Mouse (Mus musculus) midbrain, embryonic 15.5 days (tissue): ENCODE data around the gene Hoxb3. TPM values are rescaled to one million over a fixed set of nuclear protein-coding genes. Genes with fewer than 3 reads are reported as not detected.

Experiments used
- ATAC-seq: fragments of 200-750 bp; cut with Nextera tagmentation; replicated peaks from 2 replicates; pipeline ENCODE4 v1.8.0; 2017; ENCODE audit warnings: moderate TSS enrichment
- H3K27ac ChIP-seq: fragments of 300-500 bp; sonication (generic); 2 replicates; pipeline ENCODE4 v1.5.1; 2015; ENCODE audit warnings: mild to moderate bottlenecking, inconsistent platforms
- H3K27me3 ChIP-seq: fragments of 300-500 bp; sonication (generic); replicated peaks from 2 replicates; pipeline ENCODE4 v1.6.1; 2015; ENCODE audit warnings: inconsistent platforms
- H3K36me3 ChIP-seq: fragments of 300-500 bp; sonication (generic); replicated peaks from 2 replicates; pipeline ENCODE4 v1.6.1; 2015; ENCODE audit warnings: inconsistent platforms
- H3K4me1 ChIP-seq: fragments of 300-500 bp; sonication (generic); 2 replicates; pipeline ENCODE4 v1.6.1; 2015; ENCODE audit warnings: inconsistent platforms
- H3K4me2 ChIP-seq: fragments of 300-500 bp; sonication (generic); 2 replicates; pipeline ENCODE4 v1.6.1; 2015; ENCODE audit warnings: inconsistent platforms, mild to moderate bottlenecking, moderate library complexity
- H3K4me3 ChIP-seq: fragments of 300-500 bp; sonication (generic); 2 replicates; pipeline ENCODE4 v1.5.1; 2015; ENCODE audit warnings: mild to moderate bottlenecking, inconsistent platforms
- H3K9ac ChIP-seq: fragments of 300-500 bp; sonication (generic); 2 replicates; pipeline ENCODE4 v1.6.1; 2015; ENCODE audit warnings: mild to moderate bottlenecking, inconsistent platforms
- H3K9me3 ChIP-seq: fragments of 300-500 bp; sonication (generic); 2 replicates; pipeline ENCODE4 v1.6.1; 2016; ENCODE audit warnings: inconsistent platforms
- WGBS: fragments of 180-500 bp; shearing (Covaris S2); methylation state at CpG from one replicate; pipeline ENCODE4 v1.1.7; 2015; ENCODE audit warnings: mixed read lengths; 5-methylcytosine and 5-hydroxymethylcytosine counted together
- polyA plus RNA-seq: library from polyadenylated mRNA; unstranded; fragments of >200 nt; fragmentation: Nextera tagmentation; extraction: Ambion mirVana; gene quantifications from 2 replicates; pipeline ENCODE4 v1.2.1, GENCODE M21; 2015

Hoxb3 gene
- polyA plus RNA-seq, 1 experiment from 2014 or later, result not detected

DNA sequence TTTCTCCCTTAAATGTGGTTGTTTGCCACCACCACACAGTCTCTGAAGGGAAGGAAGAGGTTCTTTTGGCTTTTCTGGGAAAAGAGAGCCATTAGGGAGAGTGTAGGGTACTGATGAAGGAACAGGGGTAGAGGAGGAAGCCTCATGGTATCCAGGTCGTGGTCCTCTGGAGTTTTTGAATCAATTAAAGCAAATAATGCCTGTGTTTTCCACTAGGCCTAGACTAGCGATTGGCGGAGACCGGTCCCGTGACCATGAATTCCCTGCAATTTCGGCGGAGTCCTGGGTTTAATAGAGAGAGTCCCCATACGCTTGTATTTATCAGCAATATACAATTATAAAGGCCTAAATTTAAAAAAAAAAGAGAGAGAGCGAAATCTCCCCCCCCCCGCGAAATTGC is 28.2 kb downstream of the Hoxb3 start:
- H3K9ac ChIP-seq, result no peak overlapping the region
- H3K27me3 ChIP-seq, result peaks cover 89% of the 10 kb centered on the region
- no peak overlapping the region for H3K4me2 ChIP-seq
- 1% methylated on average over 11 of the region's 11 CpGs for WGBS
- H3K4me1 ChIP-seq, result peaks cover 4% of the 10 kb centered on the region; the same call in 1 of the 2 replicates
- H3K36me3 ChIP-seq, result no peaks in the 10 kb centered on the region
- no peak overlapping the region for H3K27ac ChIP-seq
- no peak for ATAC-seq
- H3K4me3 ChIP-seq, result no peak overlapping the region
- no peaks in the 10 kb centered on the region for H3K9me3 ChIP-seq

DNA sequence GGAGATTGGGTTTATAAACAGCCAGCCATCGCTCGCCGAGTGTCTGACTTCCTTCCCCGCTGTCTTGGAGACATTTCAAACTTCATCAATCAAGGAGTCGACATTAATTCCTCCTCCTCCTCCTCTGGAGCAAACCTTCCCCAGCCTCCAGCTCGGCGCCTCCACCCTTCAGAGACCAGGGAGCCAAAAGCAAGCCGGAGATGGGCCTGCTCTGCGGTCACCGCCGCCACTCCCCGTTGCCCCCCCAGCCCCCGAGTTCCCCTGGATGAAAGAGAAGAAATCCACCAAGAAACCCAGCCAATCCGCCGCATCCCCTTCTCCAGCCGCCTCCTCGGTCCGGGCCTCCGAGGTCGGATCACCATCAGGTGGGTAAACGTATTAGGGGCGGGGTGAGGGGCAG is 28.7 kb downstream of the Hoxb3 start:
- peaks cover 4% of the 10 kb centered on the region; the same call in 1 of the 2 replicates for H3K4me1 ChIP-seq
- H3K4me2 ChIP-seq, result no peak overlapping the region
- no peak overlapping the region for H3K27ac ChIP-seq
- no peak overlapping the region for H3K4me3 ChIP-seq
- H3K27me3 ChIP-seq, result peaks cover 89% of the 10 kb centered on the region
- ATAC-seq, result no peak
- no peaks in the 10 kb centered on the region for H3K9me3 ChIP-seq
- no peak overlapping the region for H3K9ac ChIP-seq
- WGBS, result 1% methylated on average over 22 of the region's 22 CpGs
- H3K36me3 ChIP-seq, result no peaks in the 10 kb centered on the region

DNA sequence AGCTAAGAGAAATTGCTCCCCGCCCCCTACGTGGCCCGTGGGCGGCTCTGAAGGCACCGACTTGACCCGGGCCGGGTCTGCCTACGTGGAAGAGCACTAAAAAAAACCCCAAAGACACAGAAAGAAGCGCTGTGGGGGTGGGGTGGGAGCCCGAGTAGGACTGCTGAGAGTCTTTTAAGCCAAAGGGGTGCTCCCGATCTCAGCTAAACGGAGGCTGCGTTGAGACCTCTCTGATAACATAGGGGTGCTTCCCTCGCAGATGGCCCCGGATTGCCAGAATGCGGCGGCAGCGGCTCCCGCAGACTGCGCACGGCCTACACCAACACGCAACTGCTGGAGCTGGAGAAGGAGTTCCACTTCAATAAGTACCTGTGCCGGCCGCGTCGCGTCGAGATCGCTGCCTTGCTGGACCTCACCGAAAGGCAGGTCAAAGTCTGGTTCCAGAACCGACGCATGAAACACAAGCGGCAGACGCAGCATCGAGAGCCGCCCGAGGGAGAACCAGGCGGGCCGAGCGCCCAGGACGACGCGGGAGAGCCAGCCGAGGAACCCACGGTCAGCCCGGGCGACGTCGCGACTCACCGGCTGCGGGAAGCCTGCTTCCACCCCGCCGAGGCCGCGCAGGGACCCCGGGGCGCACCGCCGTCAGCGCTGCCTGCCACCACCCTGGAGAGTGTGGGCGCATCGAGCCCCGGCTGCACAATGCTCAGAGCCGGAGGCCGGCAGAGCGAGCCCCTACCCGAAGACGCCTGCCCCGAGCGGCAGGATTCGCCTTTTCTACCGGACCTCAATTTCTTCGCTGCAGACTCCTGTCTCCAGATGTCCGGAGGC is 29.8 kb downstream of the Hoxb3 start:
- no peak overlapping the region for H3K9ac ChIP-seq
- WGBS, result under 1% methylated on average over 75 of the region's 75 CpGs
- no peak overlapping the region for H3K27ac ChIP-seq
- H3K36me3 ChIP-seq, result no peaks in the 10 kb centered on the region
- no peak overlapping the region for H3K4me2 ChIP-seq
- peaks cover 4% of the 10 kb centered on the region; the same call in 1 of the 2 replicates for H3K4me1 ChIP-seq
- H3K4me3 ChIP-seq, result no peak overlapping the region
- H3K27me3 ChIP-seq, result peaks cover 92% of the 10 kb centered on the region
- H3K9me3 ChIP-seq, result no peaks in the 10 kb centered on the region
- ATAC-seq, result no peak

DNA sequence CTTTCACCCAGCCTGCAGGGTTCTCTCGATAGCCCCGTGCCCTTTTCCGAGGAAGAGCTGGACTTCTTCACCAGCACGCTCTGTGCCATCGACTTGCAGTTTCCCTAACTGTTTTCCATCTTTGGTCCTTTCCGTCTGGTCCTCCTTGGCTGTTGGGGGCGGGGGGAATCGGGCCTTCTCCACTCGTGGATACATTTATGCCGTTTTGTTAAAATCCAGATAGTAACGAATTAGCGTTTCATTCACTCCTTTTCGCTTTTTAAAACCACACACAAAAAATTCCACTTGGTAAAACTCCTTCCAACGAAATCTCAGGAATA is 30.4 kb downstream of the Hoxb3 start:
- H3K4me2 ChIP-seq, result no peak overlapping the region
- H3K9me3 ChIP-seq, result no peaks in the 10 kb centered on the region
- peaks cover 4% of the 10 kb centered on the region; the same call in 1 of the 2 replicates for H3K4me1 ChIP-seq
- H3K4me3 ChIP-seq, result no peak overlapping the region
- H3K9ac ChIP-seq, result no peak overlapping the region
- H3K36me3 ChIP-seq, result no peaks in the 10 kb centered on the region
- H3K27me3 ChIP-seq, result peaks cover 92% of the 10 kb centered on the region
- H3K27ac ChIP-seq, result no peak overlapping the region
- 2% methylated on average over 14 of the region's 14 CpGs for WGBS
- ATAC-seq, result no peak

DNA sequence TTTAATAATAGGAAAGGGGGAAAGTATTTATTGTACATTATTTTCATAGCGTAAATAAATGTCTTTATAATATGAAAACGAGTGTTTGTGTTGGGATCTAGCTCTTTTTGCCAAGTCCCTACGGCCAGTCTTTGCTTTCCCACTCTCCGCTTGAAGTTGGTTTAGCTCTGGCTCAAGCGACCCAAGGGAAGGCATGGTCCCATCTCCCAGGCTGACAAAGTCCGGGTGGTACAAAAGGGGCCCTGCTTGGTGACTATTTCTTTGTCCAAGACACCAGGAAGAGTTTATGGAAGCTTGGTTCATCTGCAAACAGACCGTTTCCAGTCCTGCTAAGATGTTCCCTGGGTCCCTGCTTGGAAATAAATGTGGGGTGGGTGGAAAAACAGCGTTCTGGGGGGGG is 30.8 kb downstream of the Hoxb3 start:
- WGBS, result 5% methylated on average over 8 of the region's 8 CpGs
- Histone ChIP-seq H3K9me3 (no peaks in the 10 kb centered on the region), H3K4me3 (no peak overlapping the region), H3K4me1 (peaks cover 4% of the 10 kb centered on the region; the same call in 1 of the 2 replicates), H3K4me2 (no peak overlapping the region), H3K36me3 (no peaks in the 10 kb centered on the region), H3K27ac (no peak overlapping the region), H3K9ac (no peak overlapping the region), H3K27me3 (peaks cover 91% of the 10 kb centered on the region)
- ATAC-seq, result no peak

DNA sequence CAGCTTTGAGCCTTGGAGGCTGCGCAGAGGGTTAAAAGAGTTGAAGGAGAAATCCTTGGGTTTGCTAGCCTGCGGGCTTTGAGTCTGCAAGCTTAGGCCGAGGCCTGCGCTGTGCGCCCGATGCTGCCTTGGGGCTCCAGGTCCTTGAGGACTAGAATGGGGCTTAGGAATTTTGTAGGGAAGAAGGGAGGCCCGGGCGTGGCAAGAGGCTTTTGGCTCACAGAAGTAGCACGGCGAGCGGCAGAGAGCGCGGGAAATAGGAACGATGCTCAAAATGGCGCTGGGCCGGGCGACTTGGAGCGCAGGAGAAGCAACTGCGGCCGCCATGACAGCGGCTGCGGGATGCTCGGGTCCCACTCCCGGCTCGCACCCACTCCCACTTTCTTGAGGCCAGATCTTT is 31.2 kb downstream of the Hoxb3 start:
- ATAC-seq, result no peak
- Histone ChIP-seq H3K36me3 (no peaks in the 10 kb centered on the region), H3K27me3 (peaks cover 90% of the 10 kb centered on the region), H3K9ac (no peak overlapping the region), H3K27ac (no peak overlapping the region), H3K4me3 (no peak overlapping the region), H3K9me3 (no peaks in the 10 kb centered on the region), H3K4me1 (peaks cover 4% of the 10 kb centered on the region; the same call in 1 of the 2 replicates), H3K4me2 (no peak overlapping the region)
- WGBS, result under 1% methylated on average over 25 of the region's 25 CpGs

DNA sequence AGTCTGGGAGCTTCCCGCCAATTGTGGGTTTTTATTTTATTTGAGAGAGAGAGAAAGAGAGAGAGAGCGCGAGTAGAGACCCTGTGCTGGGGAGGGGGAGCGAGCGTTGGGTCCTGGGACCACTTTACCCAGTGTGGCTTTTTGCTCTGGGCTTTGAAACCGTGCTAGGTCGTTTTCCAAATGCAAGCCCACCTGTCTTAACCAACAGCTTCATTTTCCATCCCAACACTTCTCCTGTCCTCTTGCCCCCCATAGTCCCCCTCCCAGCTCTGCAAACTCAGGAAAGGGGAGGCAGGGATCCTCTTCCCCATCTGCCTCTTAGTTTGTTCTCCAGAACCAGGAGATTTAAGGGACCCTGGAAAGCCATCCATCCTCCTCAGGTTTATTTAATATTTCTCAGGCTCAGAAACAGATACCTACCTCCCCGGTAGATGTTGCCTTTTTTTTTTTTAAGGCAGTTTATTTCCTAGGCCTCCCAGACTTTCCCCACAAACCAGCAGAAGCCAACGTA is 31.7 kb downstream of the Hoxb3 start:
- Histone ChIP-seq H3K36me3 (no peaks in the 10 kb centered on the region), H3K27me3 (peaks cover 90% of the 10 kb centered on the region), H3K9me3 (no peaks in the 10 kb centered on the region), H3K4me3 (no peak overlapping the region), H3K4me2 (no peak overlapping the region), H3K27ac (no peak overlapping the region), H3K9ac (no peak overlapping the region), H3K4me1 (peaks cover 4% of the 10 kb centered on the region; the same call in 1 of the 2 replicates)
- 2% methylated on average over 9 of the region's 9 CpGs for WGBS
- ATAC-seq, result no peak

DNA sequence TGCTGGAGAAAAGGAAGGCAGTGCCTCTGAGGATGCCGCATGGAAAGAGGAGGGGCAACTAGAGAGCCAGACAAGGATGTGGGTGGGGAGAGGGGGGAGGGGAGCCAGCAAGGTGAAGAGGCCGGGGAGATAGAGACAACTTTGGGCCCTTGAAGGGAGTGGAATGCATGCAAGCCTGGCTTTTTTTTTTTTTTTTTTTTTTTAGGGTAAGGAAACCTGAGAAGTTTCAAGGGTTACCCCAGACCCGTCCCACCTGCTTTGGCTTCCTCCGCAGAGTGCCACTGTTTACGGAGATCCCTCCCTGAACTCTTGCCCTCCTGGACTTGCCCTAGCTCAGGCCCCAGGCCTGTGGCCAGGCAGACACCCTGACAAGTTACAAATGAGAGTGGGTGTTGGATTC is 40.7 kb downstream of the Hoxb3 start:
- Histone ChIP-seq H3K4me3 (no peak overlapping the region), H3K4me2 (no peak overlapping the region), H3K9me3 (no peaks in the 10 kb centered on the region), H3K27ac (no peak overlapping the region), H3K36me3 (no peaks in the 10 kb centered on the region), H3K27me3 (peaks cover 92% of the 10 kb centered on the region), H3K9ac (no peak overlapping the region), H3K4me1 (no peaks in the 10 kb centered on the region)
- no peak for ATAC-seq
- 3% methylated on average over 5 of the region's 5 CpGs for WGBS

DNA sequence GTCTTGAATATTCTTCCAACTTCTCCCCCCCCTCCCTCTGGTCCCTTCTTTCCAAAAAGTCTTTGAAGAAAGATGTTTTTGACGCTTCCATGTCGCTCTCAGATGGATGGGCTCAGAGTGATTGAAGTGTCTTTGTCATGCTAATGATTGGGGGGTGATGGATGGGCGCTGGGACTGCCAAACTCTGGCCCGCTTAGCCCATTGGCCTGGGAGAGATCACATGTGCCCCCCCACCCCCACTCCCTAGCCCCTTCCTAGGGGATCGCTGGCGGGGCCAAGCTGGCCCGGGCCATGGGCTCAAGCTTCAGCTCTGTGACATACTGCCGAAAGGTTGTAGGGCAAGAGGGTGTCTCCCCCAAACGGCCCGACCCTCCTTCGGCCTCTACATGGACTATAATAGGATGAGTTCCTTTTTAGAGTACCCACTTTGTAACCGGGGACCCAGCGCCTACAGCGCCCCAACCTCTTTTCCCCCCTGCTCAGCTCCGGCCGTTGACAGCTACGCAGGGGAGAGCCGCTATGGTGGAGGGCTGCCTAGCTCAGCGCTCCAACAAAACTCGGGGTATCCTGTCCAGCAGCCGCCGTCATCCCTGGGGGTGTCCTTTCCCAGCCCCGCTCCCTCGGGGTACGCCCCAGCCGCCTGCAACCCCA is 42.4 kb downstream of the Hoxb3 start, which contains the start of gene Hoxb1:
Gene Hoxb1 (plus strand): TSS at position 312 of the 651 bp plus-strand sequence.
- ATAC-seq, result no peak
- H3K9me3 ChIP-seq, result no peaks in the 10 kb centered on the region
- H3K4me3 ChIP-seq, result no peak within 1 kb of the TSS

DNA sequence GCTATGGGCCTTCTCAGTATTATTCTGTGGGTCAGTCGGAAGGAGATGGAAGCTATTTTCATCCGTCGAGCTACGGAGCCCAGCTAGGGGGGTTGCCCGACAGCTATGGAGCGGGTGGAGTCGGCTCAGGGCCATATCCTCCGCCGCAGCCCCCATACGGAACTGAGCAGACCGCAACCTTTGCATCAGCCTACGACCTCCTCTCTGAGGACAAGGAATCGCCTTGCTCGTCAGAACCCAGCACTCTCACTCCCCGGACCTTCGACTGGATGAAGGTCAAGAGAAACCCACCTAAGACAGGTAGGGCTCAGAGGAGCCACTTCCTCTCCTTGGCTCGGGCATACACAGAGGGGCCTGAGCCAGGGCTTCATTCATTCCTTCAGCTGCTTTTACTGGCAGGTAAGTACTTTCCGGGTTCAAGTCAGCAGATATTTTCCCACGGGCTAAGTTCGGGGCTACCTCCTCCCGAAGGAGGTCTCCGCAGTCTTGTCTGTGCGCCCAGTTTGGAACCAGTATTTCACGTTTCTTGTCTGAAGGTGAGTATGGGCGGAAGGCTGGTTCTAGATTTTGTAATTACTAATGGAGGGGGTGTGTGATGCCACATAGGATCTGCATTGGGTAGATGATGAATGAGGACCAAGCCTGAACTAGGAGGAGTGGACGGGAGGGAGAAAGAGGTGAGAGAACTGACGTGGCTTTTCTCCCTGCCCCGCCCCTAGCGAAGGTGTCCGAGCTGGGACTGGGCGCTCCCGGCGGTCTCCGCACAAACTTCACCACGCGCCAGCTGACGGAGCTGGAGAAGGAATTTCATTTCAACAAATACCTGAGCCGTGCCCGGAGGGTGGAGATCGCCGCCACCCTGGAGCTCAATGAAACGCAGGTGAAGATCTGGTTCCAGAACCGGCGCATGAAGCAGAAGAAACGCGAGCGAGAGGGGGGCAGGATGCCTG is 43.2 kb downstream of the Hoxb3 start:
- Histone ChIP-seq H3K27me3 (peaks cover 95% of the 10 kb centered on the region), H3K27ac (no peak overlapping the region), H3K9me3 (no peaks in the 10 kb centered on the region), H3K9ac (no peak overlapping the region), H3K4me1 (no peaks in the 10 kb centered on the region), H3K4me3 (no peak overlapping the region), H3K4me2 (no peak overlapping the region), H3K36me3 (no peaks in the 10 kb centered on the region)
- 3% methylated on average over 47 of the region's 47 CpGs for WGBS
- ATAC-seq, result no peak

More for the DNA sequence above, 42.4 kb downstream of the Hoxb3 start, which contains the start of gene Hoxb1:
- no peaks in the 10 kb centered on the region for H3K36me3 ChIP-seq
- no peak within 1 kb of the TSS for H3K9ac ChIP-seq
- no peak within 1 kb of the TSS for H3K4me2 ChIP-seq
- WGBS, result 4% methylated on average over 26 of the region's 26 CpGs
- H3K4me1 ChIP-seq, result no peaks in the 10 kb centered on the region
- peaks cover 94% of the 10 kb centered on the region for H3K27me3 ChIP-seq
- no peak within 1 kb of the TSS for H3K27ac ChIP-seq

DNA sequence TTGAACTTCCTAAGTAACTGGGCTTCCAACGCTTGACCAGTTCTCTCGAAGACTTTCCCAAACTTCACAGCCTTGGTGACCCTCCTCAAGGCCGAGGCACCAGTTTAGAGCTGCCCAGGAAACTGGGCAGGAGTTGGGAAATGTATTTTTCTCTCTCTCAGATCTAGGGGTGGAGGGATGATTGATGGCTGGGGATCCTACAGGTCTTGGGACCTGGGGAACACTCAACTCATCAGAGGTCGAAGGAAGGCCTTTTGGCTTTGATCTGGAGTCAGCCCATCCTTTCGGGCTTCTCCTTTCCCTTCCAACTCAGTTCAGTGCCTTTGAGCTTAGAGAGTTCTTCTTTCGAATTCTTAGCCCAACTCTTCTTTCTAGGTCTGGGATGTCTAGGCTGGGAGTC is 44.0 kb downstream of the Hoxb3 start:
- Histone ChIP-seq H3K4me3 (no peak overlapping the region), H3K27me3 (peaks cover 95% of the 10 kb centered on the region), H3K36me3 (no peaks in the 10 kb centered on the region), H3K9me3 (no peaks in the 10 kb centered on the region), H3K4me2 (no peak overlapping the region), H3K27ac (no peak overlapping the region), H3K4me1 (no peaks in the 10 kb centered on the region), H3K9ac (no peak overlapping the region)
- 10% methylated on average over 6 of the region's 6 CpGs for WGBS
- ATAC-seq, result no peak

DNA sequence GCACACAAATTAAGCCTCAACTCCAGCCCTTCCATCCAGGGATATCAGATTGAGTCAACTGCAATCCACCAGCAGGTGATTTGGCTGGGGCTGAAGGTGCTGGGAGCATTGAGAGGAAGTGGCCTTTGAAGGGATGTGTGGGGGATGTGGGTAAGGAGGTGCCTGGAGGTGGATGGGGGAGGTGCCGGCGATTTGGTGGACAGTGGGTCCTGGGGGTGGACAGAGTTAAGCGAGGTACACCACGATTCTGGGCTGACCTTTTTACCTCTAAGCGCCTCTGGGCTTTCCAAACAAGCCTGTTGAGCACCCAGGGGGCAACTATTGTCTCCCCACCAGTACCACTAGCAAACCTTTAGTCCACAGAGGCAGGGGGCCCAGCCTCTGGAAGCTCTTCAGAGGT is 45.6 kb downstream of the Hoxb3 start:
- 6% methylated on average over 5 of the region's 5 CpGs for WGBS
- H3K27me3 ChIP-seq, result peaks cover 95% of the 10 kb centered on the region
- H3K9ac ChIP-seq, result no peak overlapping the region
- no peaks in the 10 kb centered on the region for H3K36me3 ChIP-seq
- ATAC-seq, result no peak
- no peaks in the 10 kb centered on the region for H3K4me1 ChIP-seq
- H3K4me3 ChIP-seq, result no peak overlapping the region
- H3K27ac ChIP-seq, result no peak overlapping the region
- no peak overlapping the region for H3K4me2 ChIP-seq
- H3K9me3 ChIP-seq, result no peaks in the 10 kb centered on the region
